Mouse (Mus musculus): ENCODE measurements around the gene Mup2.
"Not testable (repeated sequence)": the region's sequence is repeated elsewhere in the genome, so short reads cannot be mapped to it uniquely, and the experiment has no call there.

The Mup2 gene

DNA sequence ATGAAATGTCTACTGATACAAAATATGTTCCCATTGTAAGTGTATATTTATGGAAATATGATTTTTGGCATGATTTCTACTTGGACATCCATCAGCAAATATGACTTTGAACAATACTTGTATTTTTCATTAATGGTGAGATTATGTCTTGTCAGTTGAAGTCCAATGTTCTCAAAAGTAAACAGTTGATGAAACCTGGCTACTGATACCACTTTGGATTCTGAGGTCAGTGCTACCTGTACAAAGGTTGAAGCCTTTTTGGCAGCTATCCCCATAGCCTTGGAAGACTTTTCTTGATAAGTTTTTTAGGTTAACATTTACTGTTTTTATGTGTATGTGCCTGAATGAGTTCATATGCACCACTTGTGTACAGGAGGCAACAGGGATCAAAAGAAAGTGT is at the start of gene Mup2:
Gene Mup2, minus strand, starts transcription at position 101 of the 400 bp plus-strand sequence.
- DNase-seq (ENCODE audit: low read depth, low spot score), result not testable (repeated sequence)

Measured in retina, adult 2 months (tissue).